Mouse (Mus musculus): ENCODE data around the gene Twf1. TPM values are rescaled to one million over a fixed set of nuclear protein-coding genes. Genes with fewer than 3 reads are reported as not detected.

Twf1 gene
- polyA plus RNA-seq, 1 experiment from 2014 or later, result 32.4 TPM

GRCm38 (mm10) chr15:94542567-94543408, 46.9 kb downstream of the Twf1 start:
- Histone ChIP-seq H3K4me3 (replicated peaks) (peak overlapping the region; percentile 76), H3K4me1 (replicated peaks) (peaks cover 20% of the 10 kb centered on the region), H3K9me3 (replicated peaks) (no peaks in the 10 kb centered on the region), H3K9ac (peak overlapping the region; percentile 72), H3K36me3 (no peaks in the 10 kb centered on the region), H3K27me3 (no peaks in the 10 kb centered on the region), H3K4me2 (peak overlapping the region; percentile 80), H3K27ac (peak overlapping the region; percentile 53; the same call in 1 of the 2 replicates)
- no peak for DNase-seq
- WGBS (ENCODE audit: insufficient replicate concordance), result 7% methylated on average over 19 of the region's 22 CpGs
- peak; percentile 80 for ATAC-seq (ENCODE audit: low read depth)

- 80% methylated on average over 3 of the region's 3 CpGs for WGBS (ENCODE audit: insufficient replicate concordance)
Measured at GRCm38 (mm10) chr15:94539296-94539695, 50.4 kb downstream of the Twf1 start.

GRCm38 (mm10) chr15:94535521-94535920, 54.2 kb downstream of the Twf1 start:
- Histone ChIP-seq H3K4me3 (replicated peaks) (no peak overlapping the region), H3K27ac (no peak overlapping the region), H3K9me3 (replicated peaks) (no peaks in the 10 kb centered on the region), H3K4me2 (no peak overlapping the region), H3K27me3 (no peaks in the 10 kb centered on the region), H3K9ac (no peak overlapping the region), H3K36me3 (peaks cover 5% of the 10 kb centered on the region), H3K4me1 (replicated peaks) (no peaks in the 10 kb centered on the region)
- ATAC-seq (ENCODE audit: low read depth) (no peak), DNase-seq (no peak)
- 55% methylated on average over 7 of the region's 7 CpGs for WGBS (ENCODE audit: insufficient replicate concordance)

More at GRCm38 (mm10) chr15:94539296-94539695, 50.4 kb downstream of the Twf1 start:
- H3K4me2 ChIP-seq, result no peak overlapping the region
- H3K9me3 ChIP-seq (replicated peaks), result no peaks in the 10 kb centered on the region
- no peak overlapping the region for H3K27ac ChIP-seq
- ATAC-seq (ENCODE audit: low read depth), result no peak
- DNase-seq, result no peak
- no peak overlapping the region for H3K4me3 ChIP-seq (replicated peaks)
- no peak overlapping the region for H3K9ac ChIP-seq
- no peaks in the 10 kb centered on the region for H3K27me3 ChIP-seq
- peaks cover 15% of the 10 kb centered on the region for H3K4me1 ChIP-seq (replicated peaks)
- H3K36me3 ChIP-seq, result no peaks in the 10 kb centered on the region

- H3K9me3 ChIP-seq (replicated peaks), result no peaks in the 10 kb centered on the region
- H3K4me3 ChIP-seq (replicated peaks), result no peak overlapping the region
- no peaks in the 10 kb centered on the region for H3K27me3 ChIP-seq
- no peaks in the 10 kb centered on the region for H3K4me1 ChIP-seq (replicated peaks)
- WGBS (ENCODE audit: insufficient replicate concordance), result 83% methylated on average over 6 of the region's 6 CpGs
- H3K9ac ChIP-seq, result no peak overlapping the region
- peaks cover 19% of the 10 kb centered on the region for H3K36me3 ChIP-seq
- no peak overlapping the region for H3K4me2 ChIP-seq
- DNase-seq (no peak), ATAC-seq (ENCODE audit: low read depth) (no peak)
- H3K27ac ChIP-seq, result no peak overlapping the region
Measured at GRCm38 (mm10) chr15:94532956-94533355, 56.7 kb downstream of the Twf1 start.

GRCm38 (mm10) chr15:94532306-94532705, 57.4 kb downstream of the Twf1 start:
- 66% methylated on average over 5 of the region's 5 CpGs for whole genome bisulfite sequencing (ENCODE audit: insufficient replicate concordance)
- no peak for ATAC-seq (ENCODE audit: low read depth)
- Histone ChIP-seq H3K4me1 (replicated peaks) (no peaks in the 10 kb centered on the region), H3K36me3 (peaks cover 19% of the 10 kb centered on the region), H3K4me2 (no peak overlapping the region), H3K9ac (no peak overlapping the region), H3K4me3 (replicated peaks) (no peak overlapping the region), H3K27me3 (no peaks in the 10 kb centered on the region), H3K27ac (no peak overlapping the region), H3K9me3 (replicated peaks) (no peaks in the 10 kb centered on the region)
- DNase-seq, result no peak

- 71% methylated on average over 3 of the region's 3 CpGs for WGBS (ENCODE audit: insufficient replicate concordance)
- peaks cover 19% of the 10 kb centered on the region for H3K36me3 ChIP-seq
Measured at GRCm38 (mm10) chr15:94530519-94530918, 59.2 kb downstream of the Twf1 start.

More at GRCm38 (mm10) chr15:94530519-94530918, 59.2 kb downstream of the Twf1 start:
- DNase-seq (no peak), ATAC-seq (ENCODE audit: low read depth) (no peak)
- Histone ChIP-seq H3K9ac (no peak overlapping the region), H3K27me3 (no peaks in the 10 kb centered on the region), H3K9me3 (replicated peaks) (no peaks in the 10 kb centered on the region), H3K4me2 (no peak overlapping the region), H3K27ac (no peak overlapping the region), H3K4me3 (replicated peaks) (no peak overlapping the region), H3K4me1 (replicated peaks) (no peaks in the 10 kb centered on the region)

Other genes with a start within 250 kb of the Twf1 start
- gene Adamts20, start 124.5 kb downstream of the Twf1 start, polyA plus RNA-seq (2015; fragmentation: Nextera tagmentation; extraction: Ambion mirVana), result 0.09 and 0.16 TPM in 2 replicates
- gene Pus7l, start 46.3 kb downstream of the Twf1 start, polyA plus RNA-seq (2015; fragmentation: Nextera tagmentation; extraction: Ambion mirVana), result 5.1 and 5.8 TPM in 2 replicates
- gene Irak4, start 46.2 kb downstream of the Twf1 start, polyA plus RNA-seq (2015; fragmentation: Nextera tagmentation; extraction: Ambion mirVana), result 3.8 and 4.6 TPM in 2 replicates
- 0.03 and 0.07 TPM in 2 replicates for gene Tmem117, start 39.3 kb upstream of the Twf1 start, polyA plus RNA-seq (2015; fragmentation: Nextera tagmentation; extraction: Ambion mirVana)

Measured in liver, embryonic 13.5 days (tissue).